Mouse (Mus musculus): Measurements from ENCODE around the gene Slc17a7. TPM values are rescaled to one million over a fixed set of nuclear protein-coding genes. Genes with fewer than 3 reads are reported as not detected.
"Not testable (repeated sequence)": the region's sequence is repeated elsewhere in the genome, so short reads cannot be mapped to it uniquely, and the experiment has no call there.

Slc17a7 gene
- polyA plus RNA-seq, 1 experiment from 2014 or later, result not detected

DNA sequence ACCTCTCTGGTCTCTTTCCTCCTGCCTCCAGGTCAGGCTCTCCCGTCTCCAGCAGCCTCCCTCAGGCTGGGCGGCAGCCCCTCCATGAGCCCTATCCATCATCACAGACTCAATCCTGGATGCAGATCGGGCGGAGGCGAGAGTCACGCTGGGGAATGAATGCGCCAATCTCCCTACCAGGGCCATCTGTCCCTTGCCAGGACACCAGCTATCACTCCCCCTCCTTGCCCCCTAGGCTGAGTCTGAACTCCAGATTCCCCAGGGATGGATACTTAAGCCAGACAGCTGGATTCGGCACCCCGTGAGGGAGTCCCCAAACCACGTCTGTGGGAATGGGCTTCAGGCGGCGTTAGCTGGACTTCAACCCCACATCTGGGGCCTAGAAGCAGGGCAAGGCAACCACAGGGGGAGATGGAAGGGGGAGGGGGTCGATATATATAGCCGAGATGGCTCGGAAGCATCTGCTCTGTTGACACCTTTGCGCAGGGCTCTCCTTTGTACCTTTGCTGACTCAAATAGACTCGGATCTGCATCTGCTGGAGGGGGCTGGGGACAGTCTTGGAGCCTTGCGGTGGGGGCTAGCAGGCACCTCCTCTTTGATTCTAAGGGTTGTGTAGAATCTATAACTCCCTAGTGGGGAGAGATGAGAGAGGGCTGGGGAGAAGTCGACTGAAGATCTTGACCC, 4.2 kb downstream of the Slc17a7 start:
- Histone ChIP-seq H3K9ac (ENCODE audit: low read depth, low read length) (no peak overlapping the region), H3K36me3 (ENCODE audit: control insufficient read depth, insufficient read depth, low read length) (no peaks in the 10 kb centered on the region), H3K27me3 (replicated peaks; ENCODE audit: control insufficient read depth, insufficient read depth, low read length) (peaks cover 65% of the 10 kb centered on the region), H3K9me3 (ENCODE audit: control insufficient read depth, low read length) (peaks cover 19% of the 10 kb centered on the region), H3K4me3 (ENCODE audit: low read length) (no peak overlapping the region), H3K27ac (ENCODE audit: low read length) (no peak overlapping the region), H3K4me2 (ENCODE audit: low read depth, low read length) (no peak overlapping the region), H3K4me1 (ENCODE audit: control insufficient read depth, insufficient read depth, low read length) (peaks cover 4% of the 10 kb centered on the region; the same call in 1 of the 2 replicates)
- 3% methylated on average over 19 of the region's 19 CpGs for WGBS
- ATAC-seq, result no peak

DNA sequence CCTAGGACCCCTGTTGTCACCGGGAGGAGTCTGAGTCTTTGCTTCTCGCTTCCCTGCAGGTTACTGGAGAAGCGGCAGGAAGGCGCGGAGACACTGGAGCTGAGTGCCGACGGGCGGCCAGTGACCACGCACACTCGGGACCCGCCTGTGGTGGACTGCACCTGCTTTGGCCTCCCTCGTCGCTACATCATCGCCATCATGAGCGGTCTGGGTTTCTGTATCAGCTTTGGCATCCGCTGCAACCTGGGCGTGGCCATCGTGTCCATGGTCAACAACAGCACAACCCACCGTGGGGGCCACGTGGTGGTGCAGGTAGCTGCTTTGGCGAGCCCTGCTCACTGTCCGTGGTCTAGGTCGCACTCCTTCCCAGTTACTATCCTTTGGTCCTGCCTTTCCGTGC, 4.9 kb downstream of the Slc17a7 start:
- no peak overlapping the region for H3K9ac ChIP-seq (ENCODE audit: low read depth, low read length)
- peaks cover 57% of the 10 kb centered on the region for H3K27me3 ChIP-seq (replicated peaks; ENCODE audit: control insufficient read depth, insufficient read depth, low read length)
- ATAC-seq, result no peak
- no peak overlapping the region for H3K4me3 ChIP-seq (ENCODE audit: low read length)
- no peaks in the 10 kb centered on the region for H3K36me3 ChIP-seq (ENCODE audit: control insufficient read depth, insufficient read depth, low read length)
- no peak overlapping the region for H3K4me2 ChIP-seq (ENCODE audit: low read depth, low read length)
- 8% methylated on average over 24 of the region's 24 CpGs for WGBS
- peaks cover 19% of the 10 kb centered on the region for H3K9me3 ChIP-seq (ENCODE audit: control insufficient read depth, low read length)
- peaks cover 4% of the 10 kb centered on the region; the same call in 1 of the 2 replicates for H3K4me1 ChIP-seq (ENCODE audit: control insufficient read depth, insufficient read depth, low read length)
- no peak overlapping the region for H3K27ac ChIP-seq (ENCODE audit: low read length)

DNA sequence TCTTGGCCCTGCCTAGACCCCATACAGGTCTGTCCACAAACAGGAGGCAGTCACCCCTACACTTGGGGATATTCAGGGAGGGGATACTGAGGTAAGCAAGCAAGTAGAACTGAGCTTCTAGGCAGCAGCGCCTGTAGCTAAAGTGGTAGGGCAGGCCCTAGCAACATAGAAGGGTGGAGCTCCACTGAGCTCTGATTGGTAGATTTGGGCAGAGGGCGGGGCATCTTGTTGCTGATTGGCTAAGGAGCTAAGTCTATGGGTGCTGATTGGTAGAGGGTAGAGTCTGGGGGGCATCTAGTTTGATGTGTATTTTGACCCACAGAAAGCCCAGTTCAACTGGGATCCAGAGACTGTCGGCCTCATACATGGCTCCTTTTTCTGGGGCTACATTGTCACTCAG, 5.7 kb downstream of the Slc17a7 start:
- H3K4me1 ChIP-seq (ENCODE audit: control insufficient read depth, insufficient read depth, low read length), result no peaks in the 10 kb centered on the region
- WGBS, result 90% methylated on average over 3 of the region's 3 CpGs
- H3K27me3 ChIP-seq (replicated peaks; ENCODE audit: control insufficient read depth, insufficient read depth, low read length), result peaks cover 55% of the 10 kb centered on the region
- H3K9ac ChIP-seq (ENCODE audit: low read depth, low read length), result no peak overlapping the region
- H3K4me3 ChIP-seq (ENCODE audit: low read length), result no peak overlapping the region
- H3K9me3 ChIP-seq (ENCODE audit: control insufficient read depth, low read length), result peaks cover 19% of the 10 kb centered on the region
- no peak overlapping the region for H3K27ac ChIP-seq (ENCODE audit: low read length)
- H3K36me3 ChIP-seq (ENCODE audit: control insufficient read depth, insufficient read depth, low read length), result no peaks in the 10 kb centered on the region
- no peak for ATAC-seq
- H3K4me2 ChIP-seq (ENCODE audit: low read depth, low read length), result no peak overlapping the region

DNA sequence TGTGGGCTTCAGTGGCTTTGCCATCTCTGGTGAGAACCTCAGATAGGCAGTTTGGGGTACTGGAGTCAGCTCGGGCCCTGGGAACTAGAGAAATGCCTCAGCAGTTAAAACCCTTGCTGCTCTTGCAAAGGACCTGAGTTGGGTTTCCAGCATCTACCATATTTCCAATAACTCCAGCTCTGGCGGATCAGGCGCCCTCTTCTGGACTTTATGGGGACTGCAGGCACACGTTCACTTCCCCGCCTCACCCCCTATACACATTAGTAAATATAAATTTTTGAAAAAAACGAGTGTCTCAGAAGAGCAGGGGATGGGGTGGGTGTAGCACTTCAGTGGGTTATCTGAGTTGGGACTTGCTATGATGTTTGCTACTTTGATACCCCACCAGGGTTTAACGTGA, 9.2 kb downstream of the Slc17a7 start:
- H3K27ac ChIP-seq (ENCODE audit: low read length), result no peak overlapping the region
- 58% methylated on average over 7 of the region's 7 CpGs for WGBS
- peaks cover 59% of the 10 kb centered on the region for H3K27me3 ChIP-seq (replicated peaks; ENCODE audit: control insufficient read depth, insufficient read depth, low read length)
- no peak overlapping the region for H3K4me2 ChIP-seq (ENCODE audit: low read depth, low read length)
- no peak overlapping the region for H3K4me3 ChIP-seq (ENCODE audit: low read length)
- H3K9ac ChIP-seq (ENCODE audit: low read depth, low read length), result no peak overlapping the region
- H3K4me1 ChIP-seq (ENCODE audit: control insufficient read depth, insufficient read depth, low read length), result 0 out of 2 replicates have a peak, but pooled peaks cover 8% of the 10 kb centered on the region
- peaks cover 19% of the 10 kb centered on the region for H3K9me3 ChIP-seq (ENCODE audit: control insufficient read depth, low read length)
- H3K36me3 ChIP-seq (ENCODE audit: control insufficient read depth, insufficient read depth, low read length), result no peaks in the 10 kb centered on the region
- ATAC-seq, result no peak

- H3K36me3 ChIP-seq (ENCODE audit: control insufficient read depth, insufficient read depth, low read length); H3K4me1 ChIP-seq (ENCODE audit: control insufficient read depth, insufficient read depth, low read length); H3K4me3 ChIP-seq (ENCODE audit: low read length); H3K4me2 ChIP-seq (ENCODE audit: low read depth, low read length); H3K27ac ChIP-seq (ENCODE audit: low read length); H3K9ac ChIP-seq (ENCODE audit: low read depth, low read length); ATAC-seq: not testable (repeated sequence)
- H3K27me3 ChIP-seq (replicated peaks; ENCODE audit: control insufficient read depth, insufficient read depth, low read length), result peaks cover 59% of the 10 kb centered on the region
- H3K9me3 ChIP-seq (ENCODE audit: control insufficient read depth, low read length), result peaks cover 19% of the 10 kb centered on the region
- 73% methylated on average over 1 of the region's 1 CpGs for WGBS
Observed at GRCm38 (mm10) chr7:45173772-45174171, 10.0 kb downstream of the Slc17a7 start.

DNA sequence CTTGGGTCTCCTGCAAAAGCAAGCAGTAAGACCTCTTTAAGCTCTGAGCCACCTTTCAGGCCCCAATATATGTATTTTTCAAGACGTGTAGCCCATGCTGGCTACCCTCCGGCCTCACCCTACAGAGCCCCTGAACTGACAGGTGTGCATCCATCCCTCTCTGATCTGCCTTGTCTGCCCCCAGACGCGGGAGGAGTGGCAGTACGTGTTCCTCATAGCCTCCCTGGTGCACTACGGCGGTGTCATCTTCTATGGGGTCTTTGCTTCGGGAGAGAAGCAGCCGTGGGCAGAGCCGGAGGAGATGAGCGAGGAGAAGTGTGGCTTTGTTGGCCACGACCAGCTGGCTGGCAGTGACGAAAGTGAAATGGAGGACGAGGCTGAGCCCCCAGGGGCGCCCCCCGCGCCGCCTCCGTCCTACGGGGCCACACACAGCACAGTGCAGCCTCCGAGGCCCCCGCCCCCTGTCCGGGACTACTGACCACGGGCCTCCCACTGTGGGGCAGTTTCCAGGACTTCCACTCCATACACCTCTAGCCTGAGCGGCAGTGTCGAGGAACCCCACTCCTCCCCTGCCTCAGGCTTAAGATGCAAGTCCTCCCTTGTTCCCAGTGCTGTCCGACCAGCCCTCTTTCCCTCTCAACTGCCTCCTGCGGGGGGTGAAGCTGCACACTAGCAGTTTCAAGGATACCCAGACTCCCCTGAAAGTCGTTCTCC, 11.0 kb downstream of the Slc17a7 start:
- peaks cover 61% of the 10 kb centered on the region for H3K27me3 ChIP-seq (replicated peaks; ENCODE audit: control insufficient read depth, insufficient read depth, low read length)
- peaks cover 10% of the 10 kb centered on the region for H3K9me3 ChIP-seq (ENCODE audit: control insufficient read depth, low read length)
- no peaks in the 10 kb centered on the region for H3K36me3 ChIP-seq (ENCODE audit: control insufficient read depth, insufficient read depth, low read length)
- H3K27ac ChIP-seq (ENCODE audit: low read length), result no peak overlapping the region
- no peak overlapping the region for H3K9ac ChIP-seq (ENCODE audit: low read depth, low read length)
- H3K4me3 ChIP-seq (ENCODE audit: low read length), result peak overlapping the region; percentile 5; the same call in 1 of the 2 replicates
- 0 out of 2 replicates have a peak, but pooled peaks cover 8% of the 10 kb centered on the region for H3K4me1 ChIP-seq (ENCODE audit: control insufficient read depth, insufficient read depth, low read length)
- no peak overlapping the region for H3K4me2 ChIP-seq (ENCODE audit: low read depth, low read length)
- 5% methylated on average over 29 of the region's 29 CpGs for WGBS
- no peak; the same call in 1 of the 2 replicates for ATAC-seq

GRCm38 (mm10) chr7:45175398-45175797, 11.6 kb downstream of the Slc17a7 start:
- WGBS, result 4% methylated on average over 13 of the region's 13 CpGs
- peaks cover 4% of the 10 kb centered on the region; the same call in 1 of the 2 replicates for H3K9me3 ChIP-seq (ENCODE audit: control insufficient read depth, low read length)
- no peaks in the 10 kb centered on the region for H3K36me3 ChIP-seq (ENCODE audit: control insufficient read depth, insufficient read depth, low read length)
- peaks cover 64% of the 10 kb centered on the region for H3K27me3 ChIP-seq (replicated peaks; ENCODE audit: control insufficient read depth, insufficient read depth, low read length)
- H3K4me2 ChIP-seq (ENCODE audit: low read depth, low read length), result no peak overlapping the region
- no peak for ATAC-seq
- H3K4me3 ChIP-seq (ENCODE audit: low read length), result no peak overlapping the region
- H3K4me1 ChIP-seq (ENCODE audit: control insufficient read depth, insufficient read depth, low read length), result 0 out of 2 replicates have a peak, but pooled peaks cover 8% of the 10 kb centered on the region
- H3K27ac ChIP-seq (ENCODE audit: low read length), result no peak overlapping the region
- no peak overlapping the region for H3K9ac ChIP-seq (ENCODE audit: low read depth, low read length)

GRCm38 (mm10) chr7:45175929-45176328, 12.2 kb downstream of the Slc17a7 start:
- H3K4me2 ChIP-seq (ENCODE audit: low read depth, low read length), result no peak overlapping the region
- no peak for ATAC-seq
- peaks cover 68% of the 10 kb centered on the region for H3K27me3 ChIP-seq (replicated peaks; ENCODE audit: control insufficient read depth, insufficient read depth, low read length)
- H3K9ac ChIP-seq (ENCODE audit: low read depth, low read length), result no peak overlapping the region
- 0 out of 2 replicates have a peak, but pooled peaks cover 8% of the 10 kb centered on the region for H3K4me1 ChIP-seq (ENCODE audit: control insufficient read depth, insufficient read depth, low read length)
- no peaks in the 10 kb centered on the region for H3K36me3 ChIP-seq (ENCODE audit: control insufficient read depth, insufficient read depth, low read length)
- peak overlapping the region; percentile 1; the same call in 1 of the 2 replicates for H3K4me3 ChIP-seq (ENCODE audit: low read length)
- H3K9me3 ChIP-seq (ENCODE audit: control insufficient read depth, low read length), result no peaks in the 10 kb centered on the region
- H3K27ac ChIP-seq (ENCODE audit: low read length), result no peak overlapping the region
- WGBS, result 2% methylated on average over 23 of the region's 23 CpGs

DNA sequence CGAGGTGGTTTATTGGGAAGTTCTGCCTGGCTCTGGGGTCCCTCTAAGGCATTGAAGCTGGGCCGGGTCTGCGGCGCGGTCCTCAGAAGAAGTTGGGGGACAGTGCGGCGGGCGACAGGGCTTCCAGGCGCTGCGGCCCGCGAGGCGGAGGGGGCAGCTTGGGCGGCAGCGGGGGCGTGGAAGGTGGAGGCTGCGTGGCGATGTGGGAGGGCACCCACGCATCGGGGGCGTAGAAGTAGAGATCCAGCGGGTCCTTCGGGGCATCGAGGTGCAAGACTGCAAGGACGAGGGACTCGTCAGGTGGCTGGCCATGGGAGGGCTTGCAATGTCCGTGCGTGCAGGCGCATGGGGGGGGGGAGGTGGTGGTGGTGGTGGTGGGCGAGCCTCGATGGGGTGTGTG, 12.6 kb downstream of the Slc17a7 start:
- H3K4me1 ChIP-seq (ENCODE audit: control insufficient read depth, insufficient read depth, low read length), result 0 out of 2 replicates have a peak, but pooled peaks cover 8% of the 10 kb centered on the region
- H3K4me2 ChIP-seq (ENCODE audit: low read depth, low read length), result no peak overlapping the region
- no peak overlapping the region for H3K9ac ChIP-seq (ENCODE audit: low read depth, low read length)
- no peak overlapping the region for H3K27ac ChIP-seq (ENCODE audit: low read length)
- H3K9me3 ChIP-seq (ENCODE audit: control insufficient read depth, low read length), result no peaks in the 10 kb centered on the region
- peak overlapping the region; percentile 1; the same call in 1 of the 2 replicates for H3K4me3 ChIP-seq (ENCODE audit: low read length)
- ATAC-seq, result no peak
- 2% methylated on average over 31 of the region's 31 CpGs for WGBS
- peaks cover 73% of the 10 kb centered on the region for H3K27me3 ChIP-seq (replicated peaks; ENCODE audit: control insufficient read depth, insufficient read depth, low read length)
- H3K36me3 ChIP-seq (ENCODE audit: control insufficient read depth, insufficient read depth, low read length), result no peaks in the 10 kb centered on the region

Data from intestine, embryonic 16.5 days (tissue).